Mouse (Mus musculus) liver, adult 2 months (tissue): ENCODE measurements at regions not wholly inside any gene's neighbourhood (a gene's known extent, or its start where the extent isn't known, plus 50 kb on each side); places are given as distances from the start of the nearest gene placed in this dataset.

Source experiments
- DNase-seq: peaks from one replicate; pipeline ENCODE4 v3.0.0-alpha.2; 2011; ENCODE audit warnings: low read depth, low spot score; ENCODE audit errors: extremely low read depth
- H3K27ac ChIP-seq: fragments of 200-500 bp; replicated peaks from 2 replicates; pipeline ENCODE4 v1.5.1; 2012; ENCODE audit warnings: low read depth, mild to moderate bottlenecking, control low read depth, inconsistent platforms, low read length; ENCODE audit not compliant: insufficient read depth
- H3K27me3 ChIP-seq: fragments of 200-500 bp; 2 replicates; pipeline ENCODE4 v1.6.1; 2012; ENCODE audit warnings: mild to moderate bottlenecking, moderate library complexity, low read length, inconsistent platforms; ENCODE audit not compliant: control insufficient read depth, insufficient read depth
- H3K36me3 ChIP-seq: fragments of 200-500 bp; 2 replicates; pipeline ENCODE4 v1.6.1; 2012; ENCODE audit warnings: low read length, inconsistent platforms; ENCODE audit not compliant: control insufficient read depth, insufficient read depth
- H3K4me1 ChIP-seq: fragments of 200-500 bp; 2 replicates; pipeline ENCODE4 v1.6.1; 2011; ENCODE audit warnings: low read length; ENCODE audit not compliant: control insufficient read depth, insufficient read depth
- H3K4me3 ChIP-seq: fragments of 200-500 bp; 2 replicates; pipeline ENCODE4 v1.5.1; 2011; ENCODE audit warnings: low read depth, mild to moderate bottlenecking, control low read depth, low read length, moderate library complexity; ENCODE audit not compliant: insufficient read depth
- H3K79me2 ChIP-seq: fragments of 200-500 bp; 2 replicates; pipeline ENCODE4 v1.6.1; 2012; ENCODE audit warnings: inconsistent platforms, mild to moderate bottlenecking, low read length, moderate library complexity; ENCODE audit not compliant: control insufficient read depth, insufficient read depth
- H3K9ac ChIP-seq: fragments of 200-500 bp; 2 replicates; pipeline ENCODE4 v1.6.1; 2012; ENCODE audit warnings: low read depth, mild to moderate bottlenecking, control low read depth, inconsistent platforms, low read length
- CTCF ChIP-seq: fragments of 200-500 bp; IDR thresholded peaks from 2 replicates; pipeline ENCODE4 v1.5.1; 2011; ENCODE audit warnings: low read depth, low read length, control low read depth
- POLR2A ChIP-seq: fragments of 200-500 bp; IDR thresholded peaks from 2 replicates; pipeline ENCODE4 v1.6.1; 2011; ENCODE audit warnings: low read length, control low read depth; ENCODE audit not compliant: insufficient read depth; ENCODE audit errors: extremely low read depth
- WGBS: fragments of 180-500 bp; shearing (Covaris S2); methylation state at CpG from one replicate; pipeline ENCODE4 v1.1.7; 2018; 5-methylcytosine and 5-hydroxymethylcytosine counted together

DNA sequence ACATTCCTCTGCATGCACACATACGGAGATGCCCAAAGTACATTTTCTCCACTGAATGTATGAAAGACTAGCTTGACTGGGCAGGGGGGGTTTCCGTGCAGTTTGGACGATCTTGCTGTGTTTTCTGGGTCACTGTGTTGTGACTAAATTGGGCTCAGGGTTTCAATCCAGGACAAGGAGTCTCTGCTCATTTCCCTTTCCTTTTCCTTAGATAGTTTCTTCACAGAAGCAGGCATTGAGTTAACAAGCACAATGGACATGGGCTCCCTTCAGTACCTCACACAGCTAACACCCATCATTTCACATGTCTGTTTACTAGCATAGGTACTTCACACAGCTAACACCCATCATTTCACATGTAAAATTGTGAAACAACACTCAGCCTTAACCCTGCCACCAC is 73.2 kb upstream of the Ankrd28 start:
- no peak overlapping the region for H3K9ac ChIP-seq
- H3K4me3 ChIP-seq = no peak overlapping the region
- 0 out of 2 replicates have a peak, but pooled peaks cover 2% of the 10 kb centered on the region for H3K4me1 ChIP-seq
- no peaks in the 10 kb centered on the region for H3K27me3 ChIP-seq
- no peak overlapping the region for H3K27ac ChIP-seq
- H3K79me2 ChIP-seq = no peaks in the 10 kb centered on the region
- no peaks in the 10 kb centered on the region for H3K36me3 ChIP-seq
- DNase-seq = no peak
- WGBS = 72% methylated on average over 3 of the region's 3 CpGs
- TF ChIP-seq POLR2A = no peak
- no peak for TF ChIP-seq CTCF

DNA sequence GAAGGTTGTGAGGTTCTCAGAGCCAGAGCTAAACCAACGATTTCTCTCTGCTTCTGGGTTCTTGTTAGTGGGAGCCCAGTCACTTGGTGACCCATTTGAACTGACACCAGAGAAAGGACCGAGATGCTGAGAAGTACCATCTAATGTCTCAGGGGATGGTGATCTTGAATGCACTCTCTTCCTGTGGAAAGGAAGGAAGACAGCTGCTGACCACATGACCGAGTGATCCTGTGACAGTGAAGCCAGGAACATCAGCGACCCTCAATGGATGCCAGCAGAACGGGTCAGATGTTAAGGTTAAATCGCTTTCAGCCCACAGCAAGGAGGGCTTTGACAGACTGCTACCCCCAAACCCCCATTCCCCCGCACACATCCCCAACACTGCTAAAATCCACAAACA is 78.1 kb upstream of the Ankrd28 start:
- H3K27ac ChIP-seq = no peak overlapping the region
- DNase-seq = no peak

DNA sequence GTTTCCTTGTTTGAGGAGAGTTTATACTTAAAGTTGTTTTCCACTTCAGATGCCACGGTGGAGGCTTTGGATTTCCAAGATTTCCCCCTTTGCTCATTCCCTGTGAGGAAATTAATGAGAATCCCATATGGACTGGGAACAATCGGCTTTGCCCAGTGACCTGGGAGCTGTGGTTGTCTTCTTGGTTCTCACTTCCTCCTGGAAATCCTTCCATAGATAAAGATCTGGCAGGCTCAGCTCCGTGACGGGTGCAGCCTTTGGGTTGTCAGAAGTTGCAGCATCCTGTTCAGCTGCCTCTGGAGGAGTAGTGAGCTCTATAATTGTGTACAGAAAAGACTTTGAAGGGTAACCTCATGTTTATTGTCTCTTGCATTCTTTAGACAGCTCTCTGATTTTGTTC is 78.8 kb upstream of the Ankrd28 start:
- no peak for DNase-seq
- WGBS = 64% methylated on average over 4 of the region's 4 CpGs
- TF ChIP-seq POLR2A (no peak), CTCF (no peak)
- Histone ChIP-seq H3K4me3 (no peak overlapping the region), H3K27me3 (no peaks in the 10 kb centered on the region), H3K79me2 (no peaks in the 10 kb centered on the region), H3K9ac (no peak overlapping the region), H3K36me3 (no peaks in the 10 kb centered on the region), H3K4me1 (no peaks in the 10 kb centered on the region), H3K27ac (no peak overlapping the region)

More for the DNA sequence above, 78.1 kb upstream of the Ankrd28 start:
- no peak for TF ChIP-seq POLR2A
- TF ChIP-seq CTCF = no peak
- WGBS = 73% methylated on average over 7 of the region's 7 CpGs
- Histone ChIP-seq H3K9ac (no peak overlapping the region), H3K36me3 (no peaks in the 10 kb centered on the region), H3K79me2 (no peaks in the 10 kb centered on the region), H3K4me1 (no peaks in the 10 kb centered on the region), H3K27me3 (no peaks in the 10 kb centered on the region), H3K4me3 (no peak overlapping the region)

DNA sequence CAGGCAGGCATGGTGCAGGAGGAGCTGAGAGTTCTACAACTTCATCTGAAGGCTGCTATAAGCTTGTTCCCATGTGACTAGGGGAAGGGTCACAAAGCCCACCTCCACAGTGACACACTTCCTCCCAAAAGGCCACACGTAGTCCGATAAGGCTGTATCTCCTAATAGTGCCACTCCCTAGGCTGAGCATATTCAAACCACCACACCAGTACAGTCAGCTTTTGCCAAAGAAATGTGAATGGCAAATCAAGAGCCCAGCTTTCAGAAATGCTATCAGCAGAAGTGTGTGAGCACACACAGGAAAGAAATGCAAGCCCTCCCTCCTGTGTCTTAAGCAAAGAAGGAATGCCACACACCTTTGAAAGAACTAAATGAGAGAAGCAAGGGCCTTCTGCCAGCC is 80.4 kb upstream of the Ankrd28 start:
- H3K9ac ChIP-seq = no peak overlapping the region
- no peak overlapping the region for H3K4me3 ChIP-seq
- WGBS = 85% methylated on average over 2 of the region's 2 CpGs
- DNase-seq = no peak
- H3K36me3 ChIP-seq = no peaks in the 10 kb centered on the region
- TF ChIP-seq POLR2A = no peak
- no peak for TF ChIP-seq CTCF
- H3K79me2 ChIP-seq = no peaks in the 10 kb centered on the region
- no peaks in the 10 kb centered on the region for H3K4me1 ChIP-seq
- H3K27ac ChIP-seq = no peak overlapping the region
- no peaks in the 10 kb centered on the region for H3K27me3 ChIP-seq

DNA sequence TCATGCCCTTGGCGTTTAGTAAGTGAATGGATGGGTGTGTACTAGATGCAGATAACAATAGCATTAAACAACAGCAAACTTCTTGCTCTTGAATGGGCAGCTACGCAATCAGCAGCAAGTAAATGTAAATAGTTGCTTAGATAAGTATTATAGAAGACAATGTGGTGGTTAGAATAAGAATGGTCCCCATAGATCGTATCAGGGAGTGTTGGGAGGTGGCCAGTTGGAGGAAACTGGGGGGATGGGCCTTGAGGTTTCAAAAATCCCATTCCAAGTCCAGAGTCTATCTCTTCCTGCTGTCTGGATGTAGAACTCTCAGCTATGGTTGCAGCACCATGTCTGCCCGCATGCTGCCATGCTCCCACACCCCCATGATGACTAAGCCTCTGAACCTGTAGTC is 88.0 kb upstream of the Ankrd28 start:
- H3K36me3 ChIP-seq = no peaks in the 10 kb centered on the region
- WGBS = 87% methylated on average over 4 of the region's 4 CpGs
- no peaks in the 10 kb centered on the region for H3K27me3 ChIP-seq
- DNase-seq = no peak
- H3K4me1 ChIP-seq = no peaks in the 10 kb centered on the region
- TF ChIP-seq CTCF (no peak), POLR2A (no peak)
- H3K79me2 ChIP-seq = no peaks in the 10 kb centered on the region
- H3K4me3 ChIP-seq = no peak overlapping the region
- no peak overlapping the region for H3K27ac ChIP-seq
- no peak overlapping the region for H3K9ac ChIP-seq

DNA sequence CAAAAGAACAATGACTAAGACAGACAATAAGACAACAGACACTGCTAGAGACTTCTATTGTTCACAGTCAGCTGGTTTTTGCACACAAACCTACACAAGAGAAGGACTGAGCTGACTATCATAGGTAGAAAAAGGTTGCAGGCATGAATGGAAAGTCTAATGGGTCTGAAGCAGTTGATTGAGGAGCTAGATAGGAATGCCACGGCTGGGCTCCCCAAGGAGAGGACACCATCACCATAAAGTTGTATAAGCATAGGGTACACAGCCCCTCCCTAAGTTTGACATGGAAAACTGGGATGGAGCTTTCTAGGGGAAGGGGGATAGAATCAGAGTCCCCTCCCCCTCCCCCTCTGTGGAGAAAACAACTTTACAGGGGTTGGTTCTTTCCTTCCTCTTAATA is 88.5 kb upstream of the Ankrd28 start:
- H3K27me3 ChIP-seq = no peaks in the 10 kb centered on the region
- H3K4me1 ChIP-seq = no peaks in the 10 kb centered on the region
- H3K79me2 ChIP-seq = no peaks in the 10 kb centered on the region
- WGBS = 100% methylated on average over 1 of the region's 1 CpGs
- TF ChIP-seq POLR2A (no peak), CTCF (no peak)
- no peak overlapping the region for H3K9ac ChIP-seq
- H3K27ac ChIP-seq = no peak overlapping the region
- no peak overlapping the region for H3K4me3 ChIP-seq
- DNase-seq = no peak
- H3K36me3 ChIP-seq = no peaks in the 10 kb centered on the region
